Mouse (Mus musculus): ENCODE results near the gene Zfp882. TPM values are rescaled to one million over a fixed set of nuclear protein-coding genes. Genes with fewer than 3 reads are reported as not detected.
"Not testable (repeated sequence)": the region's sequence is repeated elsewhere in the genome, so short reads cannot be mapped to it uniquely, and the experiment has no call there.

Zfp882 gene
- 3.0 TPM for polyA plus RNA-seq (2021)

DNA sequence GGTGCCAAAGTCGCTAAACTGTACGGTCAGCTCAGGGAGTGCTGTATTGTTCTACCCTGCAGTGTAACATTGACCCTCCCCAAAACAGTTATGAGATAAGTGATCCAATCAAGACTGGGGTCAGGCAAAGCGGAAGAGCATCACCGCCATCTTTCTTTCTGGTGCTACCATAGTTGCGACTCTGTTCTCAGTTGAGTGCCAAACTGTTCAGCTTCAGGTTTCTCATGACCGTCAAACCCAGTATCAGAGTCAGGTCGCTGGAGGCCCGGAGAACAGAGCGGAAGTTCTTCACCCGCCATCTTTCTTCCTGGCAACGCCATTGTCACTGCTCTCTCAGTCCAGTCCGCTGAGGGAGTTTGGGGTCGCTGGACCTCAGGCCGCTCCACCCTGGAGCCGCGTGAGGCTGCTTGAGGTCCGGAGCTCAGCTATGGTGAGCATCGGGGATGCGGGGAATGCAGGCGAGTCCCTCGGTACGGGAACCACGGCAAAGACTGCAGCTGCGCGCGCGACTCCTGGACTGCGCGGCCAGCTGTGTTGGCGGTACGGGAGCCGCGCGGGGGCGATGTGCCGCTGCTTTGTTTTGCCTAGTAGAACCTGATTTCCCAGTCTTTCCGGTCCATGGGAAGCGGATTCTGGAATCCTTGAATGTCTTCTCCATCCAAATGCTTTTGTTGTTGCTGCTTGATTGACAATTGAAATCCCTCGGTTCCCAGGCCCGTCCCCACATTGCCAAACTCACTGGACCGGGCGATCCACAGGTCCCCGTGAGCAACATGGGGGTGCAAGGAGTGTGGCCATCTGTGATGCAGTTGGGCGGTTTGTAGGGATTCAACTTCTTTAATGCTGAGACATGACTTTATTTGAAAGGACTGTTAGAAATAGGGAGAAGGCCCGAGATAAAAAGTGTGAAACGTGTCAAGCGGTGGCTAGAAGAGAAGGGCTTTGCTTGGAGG is at the start of gene Zfp882, which contains the start of gene Zfp617:
Zfp882 (plus strand) TSS at position 300 of the 953 bp plus-strand sequence.
Zfp617 (plus strand) TSS at position 327 of the 953 bp plus-strand sequence.
- in situ Hi-C loops (cut with MboI; ENCODE audit: low pct_unique_long_range_greater_than_20kb) = no loop called here
- H3K27me3 ChIP-seq = peaks cover 24% of the 10 kb centered on the region
- ChIA-PET POLR2A (no interaction called here), CTCF (interaction anchor here (0.9 to 1.2 kb wide), 2 partner anchors 9 to 76 kb away, joined by 3 read pairs; no protein-coding TSS in a partner anchor)
- ATAC-seq (peak; percentile 97), DNase-seq (ENCODE audit: low read depth, low spot score) (no peak)
- peak; percentile 97 for TF ChIP-seq CTCF (IDR thresholded peaks at IDR 0.05)

DNA sequence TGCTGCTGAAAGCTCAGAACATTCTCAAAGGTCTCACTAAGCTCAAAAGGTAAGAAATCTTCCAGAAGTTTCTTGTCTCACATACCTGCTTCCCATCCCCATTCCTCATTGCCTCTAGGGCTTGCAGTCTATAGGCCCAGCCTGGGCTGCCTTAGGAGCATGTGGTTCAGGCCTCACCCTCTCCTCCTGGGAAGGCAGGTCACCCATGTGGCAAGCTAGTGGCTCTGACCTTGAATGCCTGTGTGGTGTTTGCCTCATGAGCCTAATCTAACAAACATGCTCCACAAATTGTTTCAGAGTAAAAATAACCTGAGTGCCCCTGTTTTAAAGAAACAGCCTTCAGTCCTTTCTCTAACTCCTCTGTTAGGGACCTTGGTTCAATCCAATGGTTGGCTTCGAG is 46.9 kb upstream of the Zfp882 start:
- POLR2A ChIA-PET; H3K27me3 ChIP-seq; ATAC-seq; DNase-seq (ENCODE audit: low read depth, low spot score); CTCF ChIA-PET: not testable (repeated sequence)
- in situ Hi-C loops (cut with MboI; ENCODE audit: low pct_unique_long_range_greater_than_20kb) = loop anchor here (5.0 kb wide), 1 partner anchor 779 kb away; no protein-coding TSS in a partner anchor

DNA sequence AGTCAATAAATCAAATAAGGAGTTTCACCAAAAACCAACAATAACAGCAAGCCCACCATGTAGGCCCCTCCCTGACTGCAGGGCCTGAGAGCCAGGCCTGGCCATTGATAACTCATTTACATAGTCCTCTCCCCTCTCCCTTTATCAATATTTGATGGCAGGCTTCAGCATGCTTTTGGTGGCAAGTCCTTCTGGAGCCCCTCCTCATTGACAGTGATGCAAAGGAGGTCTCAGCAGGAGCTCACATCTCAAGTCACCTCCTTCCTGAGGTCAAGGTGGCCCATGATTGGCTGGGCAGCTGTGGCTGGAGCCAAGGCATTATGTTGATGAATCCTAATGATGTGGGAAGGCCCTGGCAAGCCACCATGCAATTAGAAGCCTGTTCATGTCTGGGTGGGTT is 46.4 kb upstream of the Zfp882 start:
- H3K27me3 ChIP-seq; ATAC-seq; CTCF ChIA-PET; DNase-seq (ENCODE audit: low read depth, low spot score); POLR2A ChIA-PET: not testable (repeated sequence)
- in situ Hi-C loops (cut with MboI; ENCODE audit: low pct_unique_long_range_greater_than_20kb) = loop anchor here (5.0 kb wide), 1 partner anchor 780 kb away; no protein-coding TSS in a partner anchor

DNA sequence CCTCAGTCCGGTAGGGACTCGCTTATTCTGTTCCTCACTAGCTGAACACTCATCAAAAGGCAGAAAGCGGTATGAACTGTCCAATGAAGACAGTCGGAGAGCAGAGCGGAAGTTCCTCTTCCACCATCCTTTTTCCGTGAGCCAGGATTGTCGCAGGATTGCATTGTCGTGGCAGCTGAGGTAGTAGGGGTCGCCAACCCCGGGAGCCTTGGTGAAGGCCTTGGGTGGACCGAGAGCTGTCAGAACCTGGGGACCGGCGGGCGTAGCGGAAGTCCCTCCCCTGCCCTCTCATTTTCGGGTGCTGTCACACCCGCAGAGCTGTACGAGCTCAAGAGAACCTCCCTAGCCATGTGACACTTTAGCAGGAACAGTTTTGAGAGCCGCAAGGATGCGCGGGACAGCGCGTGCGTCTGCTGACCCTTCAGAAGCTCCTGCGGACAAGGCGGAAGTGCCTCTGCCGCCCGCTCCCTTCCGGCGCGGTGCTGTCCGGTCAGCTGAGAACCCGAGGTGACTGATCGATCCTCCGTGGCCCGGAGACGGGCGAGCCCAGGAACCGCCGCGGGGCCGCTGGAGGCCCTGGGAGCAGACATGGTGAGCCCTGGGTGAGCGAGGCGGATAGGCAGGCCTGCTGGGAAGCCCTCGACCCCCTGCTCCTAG is 26.7 kb upstream of the Zfp882 start, which contains the start of gene Zfp709:
Zfp709 (plus strand) TSS at position 402 of the 657 bp plus-strand sequence.
- no peak for TF ChIP-seq CTCF (IDR thresholded peaks at IDR 0.05)
- ChIA-PET POLR2A (no interaction called here), CTCF (no interaction called here)
- DNase-seq (ENCODE audit: low read depth, low spot score) (no peak), ATAC-seq (no peak)
- in situ Hi-C loops (cut with MboI; ENCODE audit: low pct_unique_long_range_greater_than_20kb) = no loop called here
- peaks cover 40% of the 10 kb centered on the region for H3K27me3 ChIP-seq

DNA sequence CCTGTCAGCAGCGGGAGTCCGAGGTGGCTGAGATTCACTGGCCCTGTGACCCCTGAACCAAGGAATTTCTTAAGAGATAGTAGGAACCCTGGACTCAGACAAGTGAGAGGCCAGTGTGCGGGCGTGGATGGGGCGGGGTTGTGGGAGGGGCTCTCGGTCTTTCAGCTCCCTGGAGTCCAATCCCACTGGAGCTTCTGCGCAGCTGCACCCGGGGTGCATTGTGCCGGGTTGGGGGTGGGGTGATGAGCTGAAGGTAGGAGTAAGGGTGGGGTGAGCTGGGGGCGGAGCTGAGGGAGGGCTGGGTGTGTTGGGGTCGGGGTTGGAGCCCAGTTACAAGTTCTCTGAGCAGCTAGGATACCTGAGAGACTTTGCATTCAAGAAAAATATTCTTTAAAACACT is 7.7 kb upstream of the Zfp882 start:
- ATAC-seq; H3K27me3 ChIP-seq; POLR2A ChIA-PET; in situ Hi-C loops (cut with MboI; ENCODE audit: low pct_unique_long_range_greater_than_20kb); CTCF ChIA-PET; DNase-seq (ENCODE audit: low read depth, low spot score): not testable (repeated sequence)

DNA sequence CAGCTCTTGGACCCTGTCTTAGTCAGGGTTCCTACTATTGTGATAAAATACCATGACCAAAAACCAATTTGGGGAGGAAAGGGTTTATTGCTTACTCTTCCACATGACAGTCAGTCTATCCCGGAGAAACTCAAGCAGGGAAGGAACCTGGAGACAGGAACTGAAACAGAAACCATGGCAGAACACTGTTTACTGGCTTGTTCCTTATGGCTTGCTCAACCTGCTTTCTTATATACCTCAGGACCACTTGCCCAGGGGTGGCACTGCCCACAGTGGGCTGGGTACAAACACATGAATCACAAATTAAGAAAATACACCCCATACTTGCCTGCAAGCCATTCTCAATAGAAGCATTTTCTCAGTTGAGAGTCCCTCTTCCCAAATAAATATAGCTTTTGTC is 5.3 kb upstream of the Zfp882 start:
- CTCF ChIA-PET; ATAC-seq; POLR2A ChIA-PET; DNase-seq (ENCODE audit: low read depth, low spot score); in situ Hi-C loops (cut with MboI; ENCODE audit: low pct_unique_long_range_greater_than_20kb): not testable (repeated sequence)
- H3K27me3 ChIP-seq = peaks cover 15% of the 10 kb centered on the region

DNA sequence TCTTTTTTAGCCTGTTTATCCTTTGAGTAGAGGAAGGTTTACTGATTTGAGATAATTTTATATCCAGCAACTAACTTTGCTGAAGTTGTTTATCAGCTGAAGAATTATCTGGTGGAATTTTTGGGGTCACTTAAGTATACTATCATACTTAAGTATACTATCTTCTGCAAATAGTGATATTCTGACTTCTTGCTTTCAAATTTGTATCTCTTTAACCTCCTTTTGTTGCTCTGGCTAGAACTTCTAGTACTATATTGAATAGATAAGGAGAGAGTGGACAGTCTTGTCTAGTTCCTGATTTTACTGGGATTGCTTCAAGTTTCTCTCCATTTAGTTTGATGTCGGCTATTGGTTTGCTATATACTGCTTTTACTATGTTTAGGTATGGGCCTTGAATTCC is 1.6 kb upstream of the Zfp882 start:
- peaks cover 24% of the 10 kb centered on the region for H3K27me3 ChIP-seq
- ChIA-PET CTCF (no interaction called here), POLR2A (no interaction called here)
- ATAC-seq (no peak), DNase-seq (ENCODE audit: low read depth, low spot score) (no peak)
- in situ Hi-C loops (cut with MboI; ENCODE audit: low pct_unique_long_range_greater_than_20kb) = no loop called here
- TF ChIP-seq CTCF (IDR thresholded peaks at IDR 0.05) = no peak

DNA sequence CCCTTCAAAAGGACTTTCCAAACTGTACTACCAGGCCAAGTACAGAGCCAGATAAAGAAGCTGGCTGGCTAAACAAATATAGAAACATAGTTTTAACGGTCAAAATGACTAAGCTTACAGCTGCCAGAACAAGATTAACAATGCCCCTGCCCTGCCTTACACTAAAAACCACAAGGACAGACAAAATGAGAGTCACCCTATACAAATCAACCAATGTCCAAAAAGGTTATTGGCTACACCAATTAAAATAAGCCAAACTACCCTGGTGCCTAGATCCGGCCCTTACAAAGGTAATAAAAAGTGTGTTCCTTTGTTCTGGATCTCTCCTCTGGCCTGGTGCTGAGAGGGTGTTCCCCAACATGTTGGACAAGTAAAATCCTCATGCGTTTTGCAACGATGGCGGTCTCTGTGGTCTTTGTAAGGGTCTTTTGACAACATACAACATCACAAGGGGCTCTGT is 580 bp upstream of the Zfp882 start:
- DNase-seq (ENCODE audit: low read depth, low spot score) (no peak), ATAC-seq (no peak)
- ChIA-PET CTCF (interaction anchor here (0.9 to 1.2 kb wide), 2 partner anchors 10 to 76 kb away, joined by 3 read pairs; no protein-coding TSS in a partner anchor), POLR2A (no interaction called here)
- in situ Hi-C loops (cut with MboI; ENCODE audit: low pct_unique_long_range_greater_than_20kb) = no loop called here
- TF ChIP-seq CTCF (IDR thresholded peaks at IDR 0.05) = no peak
- H3K27me3 ChIP-seq = peaks cover 24% of the 10 kb centered on the region

DNA sequence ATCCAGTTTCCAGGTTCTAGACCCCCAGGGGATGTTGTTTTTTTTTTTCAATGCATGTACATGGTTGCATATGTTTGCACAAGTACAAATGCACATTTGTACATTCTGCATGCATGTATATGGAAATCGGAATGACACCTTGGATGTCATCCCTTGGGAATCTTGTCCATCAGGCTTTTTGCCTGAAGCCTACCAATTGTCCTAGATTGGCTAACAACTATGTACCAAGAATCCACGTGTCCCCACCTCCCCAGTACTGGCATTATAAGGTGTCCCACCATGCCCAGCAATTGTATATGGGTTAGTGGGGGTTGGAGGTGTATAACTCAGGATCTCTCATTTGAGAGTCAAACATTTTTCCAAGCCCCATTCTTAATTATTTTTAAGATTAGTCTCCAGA is 3.9 kb downstream of the Zfp882 start:
- peaks cover 17% of the 10 kb centered on the region for H3K27me3 ChIP-seq
- DNase-seq (ENCODE audit: low read depth, low spot score) (no peak), ATAC-seq (no peak)
- POLR2A ChIA-PET = no interaction called here
- CTCF ChIA-PET = no interaction called here
- in situ Hi-C loops (cut with MboI; ENCODE audit: low pct_unique_long_range_greater_than_20kb) = loop anchor here (10.0 kb wide), 1 partner anchor 223 kb away; the partner anchor contains the start of gene Tpm4
- no peak for TF ChIP-seq CTCF (IDR thresholded peaks at IDR 0.05)

DNA sequence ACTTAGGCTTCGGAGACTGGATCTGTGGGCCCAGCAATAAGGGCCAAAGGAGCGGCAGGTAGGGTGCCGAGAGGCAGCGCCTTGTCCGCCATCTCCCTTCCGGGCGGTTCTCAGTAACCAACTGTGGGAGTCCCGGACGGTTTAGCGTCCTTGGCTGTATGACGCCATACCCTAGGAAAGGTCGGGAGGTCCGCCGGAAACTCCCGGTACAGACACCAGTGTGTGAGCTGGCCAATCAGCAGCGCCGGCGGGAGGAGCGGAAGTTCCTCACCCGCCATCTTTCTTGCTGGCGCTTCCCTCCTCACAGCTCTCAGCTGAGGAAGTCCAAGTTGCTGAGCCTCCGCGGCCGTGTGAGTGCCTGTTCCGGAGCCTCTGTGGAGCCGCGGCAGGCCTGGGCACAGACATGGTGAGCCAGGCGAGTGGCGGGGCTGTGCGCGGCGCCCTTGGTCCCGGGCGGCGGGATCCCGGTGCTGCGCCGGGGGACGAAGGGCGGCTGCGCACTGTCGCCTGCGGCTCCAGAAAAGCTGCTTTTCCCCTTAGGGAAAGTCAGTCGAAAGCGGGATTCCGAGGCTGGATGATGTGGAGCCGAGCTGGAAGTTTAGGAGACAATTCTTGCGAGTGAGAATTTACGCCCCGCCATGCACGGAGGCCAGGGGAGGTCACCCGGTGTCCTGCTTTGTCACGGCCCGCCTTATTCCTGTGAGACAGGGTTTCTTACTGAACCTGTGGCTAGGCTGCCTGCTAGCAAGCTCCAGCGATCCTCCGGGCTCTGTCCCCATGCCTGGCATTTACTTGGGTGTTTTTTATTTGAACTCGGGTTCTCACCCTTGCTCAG is 14.4 kb downstream of the Zfp882 start:
- CTCF ChIA-PET = interaction anchor here (1.2 to 2.2 kb wide), 2 partner anchors 18 to 49 kb away, joined by 3 to 6 read pairs; no protein-coding TSS in a partner anchor

More for the DNA sequence above, 14.4 kb downstream of the Zfp882 start:
- in situ Hi-C loops (cut with MboI; ENCODE audit: low pct_unique_long_range_greater_than_20kb) = no loop called here
- DNase-seq (ENCODE audit: low read depth, low spot score) (peak; percentile 63), ATAC-seq (peak; percentile 98)
- no peak for TF ChIP-seq CTCF (IDR thresholded peaks at IDR 0.05)
- no peaks in the 10 kb centered on the region for H3K27me3 ChIP-seq
- POLR2A ChIA-PET = interaction anchor here (1.6 kb wide), 1 partner anchor 27 kb away, joined by 3 read pairs; no protein-coding TSS in a partner anchor

Data from Patski (cell line).